Mouse (Mus musculus) liver, adult 2 months (tissue): ENCODE data around the gene Grk5.

ENCODE experiments used
- CTCF ChIP-seq: fragments of 200-500 bp; IDR thresholded peaks from 2 replicates; pipeline ENCODE4 v1.5.1; 2011; ENCODE audit warnings: low read depth, low read length, control low read depth
- POLR2A ChIP-seq: fragments of 200-500 bp; IDR thresholded peaks from 2 replicates; pipeline ENCODE4 v1.6.1; 2011; ENCODE audit warnings: low read length, control low read depth; ENCODE audit not compliant: insufficient read depth; ENCODE audit errors: extremely low read depth

DNA sequence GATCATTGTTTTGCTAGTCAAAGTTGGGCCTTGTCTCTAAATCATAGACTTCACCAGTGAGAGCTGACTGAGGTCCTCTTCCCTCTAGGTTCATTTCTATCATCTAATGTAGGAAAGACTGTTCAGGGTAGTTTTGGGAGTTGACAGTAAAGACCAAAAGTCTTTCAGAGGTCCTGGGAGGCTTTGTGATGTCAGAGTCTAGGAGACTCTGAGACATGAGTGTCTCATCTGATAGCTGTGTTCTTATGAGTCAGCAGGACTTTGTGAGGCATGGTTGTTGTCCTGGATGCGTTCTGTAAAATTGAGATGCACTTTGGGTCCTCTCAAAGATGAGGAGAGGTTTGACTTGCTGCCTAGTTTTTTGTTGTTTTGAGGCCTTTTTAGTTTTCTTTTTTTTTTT is 66.2 kb downstream of the Grk5 start:
- TF ChIP-seq CTCF (no peak), POLR2A (no peak)
